Mouse (Mus musculus): ENCODE results near the gene Copz1.

DNA sequence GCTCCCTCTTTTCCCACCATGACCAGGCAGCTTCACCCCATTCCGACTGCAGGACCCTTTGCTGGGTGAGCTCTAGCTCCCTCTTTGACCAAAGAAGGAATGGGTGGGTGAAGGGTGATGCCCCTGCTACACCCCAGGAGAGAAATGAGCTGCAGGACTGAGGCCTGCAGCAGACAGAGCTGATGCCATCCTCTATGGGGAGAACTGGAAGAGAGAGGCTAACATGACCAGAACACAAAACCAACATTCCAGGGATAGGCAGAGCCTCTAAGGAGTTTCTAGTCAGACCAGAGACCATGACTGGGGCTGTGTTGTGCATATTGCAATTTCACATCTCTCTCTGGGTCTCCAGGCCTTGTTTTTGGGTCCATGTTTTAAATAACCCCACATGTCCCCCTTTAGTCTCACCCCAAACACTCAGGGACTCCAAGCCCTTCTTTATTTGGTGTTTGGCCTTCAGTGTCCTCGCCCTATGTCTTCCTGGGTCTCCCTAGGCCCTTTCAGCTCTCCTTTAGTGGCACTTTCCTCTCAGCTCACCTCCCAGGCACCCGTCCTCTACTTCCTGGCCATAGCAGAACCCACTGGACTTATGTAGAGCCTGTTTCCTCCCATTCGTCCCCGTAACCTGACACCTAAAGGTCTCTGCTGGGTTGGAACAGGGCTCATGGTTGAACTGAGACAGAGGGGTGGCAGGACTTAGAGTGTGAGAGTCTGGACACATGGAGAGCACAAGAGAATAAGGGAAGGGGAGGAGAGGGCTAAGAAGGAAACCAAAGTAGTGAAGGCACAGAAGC lies 29.2 kb downstream of the Copz1 start:
- TF ChIP-seq EP300 (IDR thresholded peaks at IDR 0.05) (no peak), CTCF (IDR thresholded peaks at IDR 0.05) (no peak)

All from lung, postnatal 0 days (tissue).